Mouse (Mus musculus) small intestine, adult 2 months (tissue): ENCODE measurements around the gene 4833439L19Rik. TPM values are rescaled to one million over a fixed set of nuclear protein-coding genes. Genes with fewer than 3 reads are reported as not detected.

Experiments
- H3K27ac ChIP-seq: fragments of 200-500 bp; 2 replicates; pipeline ENCODE4 v1.5.1; 2012; ENCODE audit warnings: low read depth, low read length, control low read depth, inconsistent platforms; ENCODE audit not compliant: insufficient read depth
- H3K27me3 ChIP-seq: fragments of 200-500 bp; 2 replicates; pipeline ENCODE4 v1.6.1; 2012; ENCODE audit warnings: mild to moderate bottlenecking, moderate library complexity, low read length, inconsistent platforms; ENCODE audit not compliant: control insufficient read depth, insufficient read depth
- H3K36me3 ChIP-seq: fragments of 200-500 bp; 2 replicates; pipeline ENCODE4 v1.6.1; 2012; ENCODE audit warnings: mild to moderate bottlenecking, low read length, control low read depth, inconsistent platforms; ENCODE audit not compliant: control insufficient read depth, insufficient read depth
- H3K4me1 ChIP-seq: fragments of 200-500 bp; 2 replicates; pipeline ENCODE4 v1.6.1; 2012; ENCODE audit warnings: low read length, inconsistent platforms, mixed read lengths; ENCODE audit not compliant: control insufficient read depth, insufficient read depth, insufficient read length
- H3K4me3 ChIP-seq: fragments of 200-500 bp; 2 replicates; pipeline ENCODE4 v1.5.1; 2012; ENCODE audit warnings: low read depth, mild to moderate bottlenecking, control low read depth, inconsistent platforms, low read length, moderate library complexity
- CTCF ChIP-seq: fragments of 200-500 bp; IDR thresholded peaks from 2 replicates; pipeline ENCODE4 v1.5.1; 2012; ENCODE audit warnings: low read depth, mild to moderate bottlenecking, control low read depth, inconsistent platforms, low read length, moderate library complexity, mixed read lengths; ENCODE audit not compliant: insufficient replicate concordance, insufficient read length; ENCODE audit errors: extremely low read depth
- POLR2A ChIP-seq: fragments of 200-500 bp; IDR thresholded peaks from 2 replicates; pipeline ENCODE4 v1.6.1; 2012; ENCODE audit warnings: low read depth, mild to moderate bottlenecking, control low read depth, inconsistent platforms, low read length, moderate library complexity
- WGBS: fragments of 180-500 bp; shearing (Covaris S2); methylation state at CpG from one replicate; pipeline ENCODE4 v1.1.7; 2018; 5-methylcytosine and 5-hydroxymethylcytosine counted together
- polyA plus RNA-seq: library from polyadenylated mRNA; depleted of rRNA; stranded (reverse); fragments of >200 nt; gene quantifications from 2 replicates; pipeline ENCODE4 v1.2.3, GENCODE M21; 2012

4833439L19Rik gene
- polyA plus RNA-seq, 1 experiment, result 166 TPM

- H3K36me3 ChIP-seq, result peaks cover 65% of the 10 kb centered on the region
Measured at GRCm38 (mm10) chr13:54559656-54560055, 5.6 kb downstream of the 4833439L19Rik start.

GRCm38 (mm10) chr13:54557652-54558051, 7.6 kb downstream of the 4833439L19Rik start:
- TF ChIP-seq POLR2A (no peak), CTCF (no peak)
- H3K36me3 ChIP-seq, result peaks cover 78% of the 10 kb centered on the region
- H3K27ac ChIP-seq, result no peak overlapping the region
- H3K27me3 ChIP-seq, result no peaks in the 10 kb centered on the region
- no peaks in the 10 kb centered on the region for H3K4me1 ChIP-seq
- WGBS, result 93% methylated on average over 1 of the region's 1 CpGs
- H3K4me3 ChIP-seq, result no peak overlapping the region

More at GRCm38 (mm10) chr13:54559656-54560055, 5.6 kb downstream of the 4833439L19Rik start:
- Histone ChIP-seq H3K4me1 (no peaks in the 10 kb centered on the region; the same call in 1 of the 2 replicates), H3K4me3 (no peak overlapping the region), H3K27ac (no peak overlapping the region), H3K27me3 (no peaks in the 10 kb centered on the region)
- 81% methylated on average over 2 of the region's 2 CpGs for WGBS
- TF ChIP-seq CTCF, result no peak
- TF ChIP-seq POLR2A, result no peak

DNA sequence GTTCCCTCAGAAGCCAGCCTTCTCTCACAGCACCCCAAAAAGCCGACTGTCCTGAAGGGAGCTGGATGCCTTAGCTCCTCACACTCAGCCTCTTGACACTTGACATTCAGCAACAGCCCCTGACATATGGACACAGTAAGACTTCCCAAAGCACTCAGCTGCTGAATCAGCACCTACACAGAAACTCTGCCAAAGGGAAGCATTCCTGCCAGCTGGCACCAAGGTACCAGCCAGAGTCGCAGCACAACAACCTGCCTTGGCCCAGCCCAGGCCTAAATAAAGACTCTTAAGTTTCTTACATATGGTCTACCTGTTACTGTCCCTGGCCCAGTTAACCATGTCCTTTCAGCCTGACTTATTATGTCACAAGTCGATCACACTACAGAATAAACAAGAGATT, 8.4 kb downstream of the 4833439L19Rik start:
- H3K4me3 ChIP-seq, result no peak overlapping the region
- H3K27ac ChIP-seq, result no peak overlapping the region
- H3K4me1 ChIP-seq, result no peaks in the 10 kb centered on the region
- 82% methylated on average over 3 of the region's 3 CpGs for WGBS
- H3K27me3 ChIP-seq, result no peaks in the 10 kb centered on the region
- TF ChIP-seq CTCF (no peak), POLR2A (no peak)
- peaks cover 80% of the 10 kb centered on the region for H3K36me3 ChIP-seq

GRCm38 (mm10) chr13:54556176-54556575, 9.1 kb downstream of the 4833439L19Rik start:
- no peak overlapping the region for H3K27ac ChIP-seq
- no peak overlapping the region for H3K4me3 ChIP-seq
- H3K4me1 ChIP-seq, result no peaks in the 10 kb centered on the region
- TF ChIP-seq CTCF, result no peak
- peaks cover 79% of the 10 kb centered on the region for H3K36me3 ChIP-seq
- H3K27me3 ChIP-seq, result no peaks in the 10 kb centered on the region
- 91% methylated on average over 9 of the region's 9 CpGs for WGBS

DNA sequence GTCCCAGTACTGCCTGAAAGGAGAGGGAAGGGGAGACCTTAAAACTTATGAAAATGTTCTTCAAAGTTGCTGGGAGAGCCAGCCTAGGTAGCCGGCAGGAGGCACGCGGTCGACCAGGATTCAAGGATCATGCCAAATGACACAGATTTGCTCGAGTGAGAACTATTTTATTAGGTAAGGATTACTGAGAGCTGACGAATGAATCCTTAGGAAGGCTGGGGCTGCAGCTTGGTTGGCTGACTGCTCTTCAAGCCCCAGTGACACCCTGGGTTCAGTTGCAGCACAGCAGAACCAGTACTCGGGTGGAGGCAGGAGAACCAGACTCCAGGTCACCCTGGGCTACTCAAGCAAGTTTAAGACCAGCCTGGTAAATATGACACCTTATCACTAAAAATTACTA, 17.2 kb downstream of the 4833439L19Rik start:
- no peak overlapping the region for H3K4me3 ChIP-seq
- H3K27ac ChIP-seq, result no peak overlapping the region
- TF ChIP-seq CTCF (no peak), POLR2A (no peak)
- no peaks in the 10 kb centered on the region for H3K4me1 ChIP-seq
- 81% methylated on average over 7 of the region's 7 CpGs for WGBS
- H3K36me3 ChIP-seq, result peaks cover 38% of the 10 kb centered on the region
- no peaks in the 10 kb centered on the region for H3K27me3 ChIP-seq

GRCm38 (mm10) chr13:54532134-54532533, 33.1 kb downstream of the 4833439L19Rik start:
- H3K27me3 ChIP-seq, result no peaks in the 10 kb centered on the region
- H3K4me1 ChIP-seq, result no peaks in the 10 kb centered on the region
- no peak overlapping the region for H3K4me3 ChIP-seq
- H3K36me3 ChIP-seq, result peaks cover 9% of the 10 kb centered on the region
- no peak overlapping the region for H3K27ac ChIP-seq
- no peak for TF ChIP-seq CTCF
- TF ChIP-seq POLR2A, result no peak

DNA sequence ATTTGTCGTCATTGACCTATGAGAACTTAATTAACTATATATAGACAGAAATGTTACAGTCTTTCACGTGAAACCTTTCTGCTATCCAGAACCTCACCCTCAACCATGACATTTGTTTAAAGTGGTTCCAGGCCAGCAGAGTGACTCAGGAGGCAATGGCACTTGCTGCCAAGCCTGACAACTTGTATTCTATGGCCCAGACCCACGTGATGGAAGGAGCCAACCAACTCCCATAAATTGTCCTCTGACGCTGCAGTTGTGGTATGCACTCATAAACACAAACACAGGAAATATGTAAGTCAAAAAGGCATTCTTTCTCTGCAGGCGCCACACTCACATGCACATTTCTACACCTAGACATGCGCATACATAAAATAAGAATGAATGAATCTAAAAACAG, 38.1 kb downstream of the 4833439L19Rik start:
- no peaks in the 10 kb centered on the region for H3K27me3 ChIP-seq
- WGBS, result 86% methylated on average over 6 of the region's 6 CpGs
- no peak for TF ChIP-seq POLR2A
- TF ChIP-seq CTCF, result no peak
- H3K27ac ChIP-seq, result no peak overlapping the region
- no peaks in the 10 kb centered on the region for H3K4me1 ChIP-seq
- H3K36me3 ChIP-seq, result peaks cover 15% of the 10 kb centered on the region; the same call in 1 of the 2 replicates
- no peak overlapping the region for H3K4me3 ChIP-seq

- no peak overlapping the region for H3K27ac ChIP-seq
- no peaks in the 10 kb centered on the region for H3K27me3 ChIP-seq
- no peak for TF ChIP-seq POLR2A
- no peak for TF ChIP-seq CTCF
Measured at GRCm38 (mm10) chr13:54521181-54521580, 44.1 kb downstream of the 4833439L19Rik start.

More at GRCm38 (mm10) chr13:54521181-54521580, 44.1 kb downstream of the 4833439L19Rik start:
- peaks cover 8% of the 10 kb centered on the region; the same call in 1 of the 2 replicates for H3K36me3 ChIP-seq
- H3K4me3 ChIP-seq, result no peak overlapping the region
- no peaks in the 10 kb centered on the region for H3K4me1 ChIP-seq
